Mouse (Mus musculus) spleen, adult 12 weeks (tissue): ENCODE measurements around the gene Pold3.
"Not testable (repeated sequence)": the region's sequence is repeated elsewhere in the genome, so short reads cannot be mapped to it uniquely, and the experiment has no call there.

Source experiments
- DNase-seq: peaks from one replicate; pipeline ENCODE4 v3.0.0; 2022; ENCODE audit warnings: low spot score

The Pold3 gene

DNA sequence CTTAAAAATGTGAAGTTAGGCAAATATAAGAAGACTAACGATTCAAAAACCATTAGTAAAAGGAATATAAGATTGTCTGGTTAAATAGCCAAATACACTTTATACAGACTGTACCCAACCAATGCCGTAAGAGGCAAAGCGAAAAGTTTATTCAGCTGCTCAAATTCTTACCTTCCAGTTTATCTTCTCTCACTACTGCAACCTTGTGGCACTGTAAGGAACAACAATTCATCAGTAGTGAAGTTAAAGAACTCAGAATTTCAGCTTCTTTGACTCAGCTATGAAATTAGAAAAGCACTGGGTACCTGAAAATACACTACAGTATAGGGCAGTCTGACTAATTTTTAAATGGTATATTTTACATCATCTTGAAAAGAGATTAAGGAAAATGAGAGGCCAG lies 13.0 kb downstream of the Pold3 start:
- no peak for DNase-seq

DNA sequence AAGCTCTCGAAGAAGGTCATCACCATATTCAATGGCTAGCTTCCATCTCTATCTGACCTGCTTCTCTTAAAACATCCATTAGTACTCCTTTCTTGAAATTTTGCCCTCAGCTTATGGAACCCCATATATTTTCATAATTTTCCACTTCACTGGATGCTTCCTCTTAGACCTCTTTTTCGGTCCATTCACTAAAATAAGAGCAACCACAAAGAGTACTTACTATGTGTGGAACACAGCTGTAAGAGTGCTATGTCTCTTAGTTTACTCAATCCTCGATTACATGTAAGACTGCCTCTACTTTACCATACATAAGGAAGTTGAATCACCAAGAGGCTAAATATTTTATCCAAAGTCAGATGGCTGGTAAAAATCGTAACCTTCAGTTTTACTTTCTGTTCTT lies 16.7 kb downstream of the Pold3 start:
- no peak for DNase-seq

DNA sequence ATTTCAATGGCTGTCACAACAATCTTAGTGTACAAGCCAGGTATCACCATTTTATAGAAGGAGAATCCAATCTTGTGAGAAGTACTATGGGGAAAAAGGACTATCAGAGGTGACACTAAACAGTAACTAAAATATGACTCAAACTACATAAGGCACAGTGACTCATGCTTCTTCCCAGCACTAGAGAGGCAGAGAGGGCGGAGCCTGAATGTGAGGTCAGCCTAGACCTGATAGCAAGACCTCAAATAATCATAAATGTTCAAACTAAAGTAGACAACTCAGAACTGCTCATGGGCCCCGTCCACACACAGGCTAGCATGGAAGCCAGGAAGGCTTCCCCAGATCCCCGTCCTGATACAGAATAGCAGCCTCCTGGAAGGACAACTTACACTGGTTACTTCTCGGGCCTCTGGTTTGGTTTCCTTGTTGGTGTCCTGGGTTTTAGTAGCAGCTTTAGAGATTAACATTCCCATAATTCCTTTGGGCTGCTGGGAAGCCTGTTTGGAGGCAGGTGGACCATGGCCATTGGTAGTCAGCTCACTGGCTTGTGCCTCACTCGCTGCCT lies 21.3 kb downstream of the Pold3 start:
- DNase-seq, result no peak

DNA sequence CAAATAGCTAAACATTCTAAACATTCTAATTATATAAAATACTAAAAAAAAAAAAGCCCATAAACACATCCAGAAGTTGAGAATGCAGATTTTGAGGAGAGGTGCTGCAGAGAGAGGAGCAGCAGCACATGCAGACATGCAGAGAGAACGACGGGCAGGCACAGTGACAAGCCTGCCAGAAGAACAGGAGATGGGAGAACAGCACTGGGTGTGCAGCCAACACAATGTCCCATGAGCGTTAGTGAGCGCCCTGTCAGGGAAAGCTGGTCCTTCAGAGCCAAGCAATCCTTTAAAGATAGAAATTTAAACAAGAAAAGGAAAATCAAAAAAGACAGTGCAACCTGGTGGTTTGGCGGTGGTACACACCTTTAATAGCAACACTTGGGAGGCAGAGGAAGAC lies 34.5 kb downstream of the Pold3 start:
- DNase-seq, result no peak

DNA sequence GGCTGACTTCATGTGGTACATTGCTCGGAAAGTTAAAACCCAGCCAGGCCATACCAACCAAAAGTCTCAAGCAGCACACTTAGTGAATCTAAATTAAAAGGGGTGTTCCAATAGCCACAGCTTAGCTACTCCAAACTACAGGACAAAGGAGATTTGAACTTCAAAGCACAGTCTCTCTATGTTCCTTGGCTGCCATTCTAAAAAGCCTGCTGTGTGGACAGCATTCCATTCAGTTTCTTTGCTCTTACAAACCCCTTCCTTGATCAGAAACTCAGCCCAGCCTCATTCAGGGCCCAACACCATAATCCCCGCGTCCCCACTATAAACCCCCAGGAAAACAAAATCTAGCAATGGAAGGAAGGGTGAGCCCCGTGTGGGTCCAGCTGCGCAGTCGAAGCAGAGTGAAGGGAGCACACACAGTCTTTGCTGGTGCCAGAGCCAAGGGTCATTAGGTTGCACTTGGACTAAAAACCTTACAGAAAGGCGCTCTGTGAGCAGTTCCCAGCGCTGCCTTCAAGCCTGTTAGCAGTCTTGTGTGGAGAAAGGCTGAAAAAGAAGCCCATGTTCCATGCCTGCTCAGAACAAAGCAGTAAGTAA lies 35.1 kb downstream of the Pold3 start:
- no peak for DNase-seq

DNA sequence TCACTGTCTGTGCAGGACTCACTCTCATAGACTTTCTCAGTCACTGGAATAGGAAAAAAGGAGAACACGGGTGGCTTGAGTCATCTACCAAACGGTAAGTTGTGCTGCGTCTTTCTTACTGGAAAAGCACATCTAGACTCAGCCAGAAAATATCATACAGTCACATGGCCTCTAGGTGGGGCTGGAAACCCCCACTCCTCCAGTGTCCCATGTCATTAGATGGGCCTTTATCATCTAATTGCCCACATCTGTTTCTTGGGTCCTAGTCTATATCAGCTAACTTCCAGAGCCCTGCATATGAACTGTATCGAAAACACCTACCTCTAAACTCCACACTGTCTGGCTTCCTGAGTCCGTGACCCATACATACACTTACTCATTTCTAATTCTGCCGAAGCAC lies 37.6 kb downstream of the Pold3 start:
- no peak for DNase-seq

DNA sequence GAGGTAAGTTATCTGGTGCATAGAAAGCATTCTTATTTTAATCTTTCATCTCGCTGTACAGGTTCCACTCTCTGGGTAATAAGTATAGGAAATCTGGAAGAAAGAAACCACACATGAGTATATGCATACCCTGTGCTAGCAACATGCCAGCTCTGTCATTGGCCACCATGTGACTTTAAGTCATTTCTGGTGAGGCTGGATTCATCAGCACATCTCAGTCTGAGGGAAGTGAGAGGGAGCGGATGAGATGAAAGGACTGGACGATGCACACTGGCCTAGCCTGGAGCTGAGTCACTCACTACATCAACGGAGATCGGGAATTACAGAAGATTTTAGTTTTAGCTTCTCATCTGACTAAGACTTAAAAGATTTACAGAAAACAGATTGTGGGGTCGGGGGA lies 38.5 kb downstream of the Pold3 start:
- DNase-seq, result no peak

DNA sequence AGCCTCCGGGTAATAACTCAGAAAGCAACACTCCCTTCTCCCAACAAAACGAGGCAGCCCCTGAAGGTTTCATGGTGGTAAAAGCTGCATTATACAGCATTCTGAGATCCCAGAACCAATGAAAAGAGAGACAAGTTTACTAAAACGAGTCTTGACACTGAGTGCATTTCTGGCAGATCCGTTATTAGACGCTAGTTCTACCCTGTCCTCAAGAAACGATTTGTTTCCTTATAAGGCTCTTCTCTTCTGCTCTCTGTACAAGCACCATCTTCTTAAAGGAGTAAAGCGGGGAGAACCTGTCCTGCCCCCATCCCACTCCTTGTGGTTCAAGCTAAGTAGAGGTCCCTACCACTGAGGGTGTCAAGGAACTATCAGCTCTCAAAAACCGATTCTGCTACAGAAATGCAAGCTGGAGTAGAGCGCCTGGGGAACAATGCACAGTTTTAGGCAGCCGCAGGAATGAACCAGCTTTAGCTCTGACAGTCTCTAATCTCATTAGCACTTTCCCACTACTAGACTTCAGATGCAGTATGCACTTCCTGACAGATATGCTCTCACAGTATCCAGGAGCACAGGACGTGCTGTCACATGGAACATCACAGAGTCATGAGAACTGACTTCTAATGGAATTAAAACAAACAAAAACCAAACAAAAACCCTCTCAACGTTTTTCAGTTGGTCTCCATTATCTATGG lies 41.1 kb downstream of the Pold3 start:
- no peak for DNase-seq

DNA sequence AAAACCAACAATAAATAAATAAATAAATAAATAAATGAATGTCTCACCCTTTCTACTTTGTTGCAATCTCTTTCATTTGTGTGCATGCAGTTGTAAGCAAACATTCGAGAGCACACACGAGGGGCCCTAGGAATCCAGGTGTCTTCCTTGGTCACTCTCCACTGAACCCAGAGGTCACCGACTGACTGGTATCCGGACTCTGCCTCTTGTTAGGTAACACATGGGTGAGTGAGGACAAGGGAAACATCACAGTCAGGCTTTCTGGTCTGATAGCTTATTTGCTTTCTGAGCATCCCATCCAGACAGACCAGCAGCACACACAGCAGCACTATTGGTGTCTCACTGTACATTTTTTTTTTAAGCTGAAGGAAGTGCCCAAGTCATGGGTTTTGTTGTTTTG lies 44.3 kb downstream of the Pold3 start:
- no peak for DNase-seq

DNA sequence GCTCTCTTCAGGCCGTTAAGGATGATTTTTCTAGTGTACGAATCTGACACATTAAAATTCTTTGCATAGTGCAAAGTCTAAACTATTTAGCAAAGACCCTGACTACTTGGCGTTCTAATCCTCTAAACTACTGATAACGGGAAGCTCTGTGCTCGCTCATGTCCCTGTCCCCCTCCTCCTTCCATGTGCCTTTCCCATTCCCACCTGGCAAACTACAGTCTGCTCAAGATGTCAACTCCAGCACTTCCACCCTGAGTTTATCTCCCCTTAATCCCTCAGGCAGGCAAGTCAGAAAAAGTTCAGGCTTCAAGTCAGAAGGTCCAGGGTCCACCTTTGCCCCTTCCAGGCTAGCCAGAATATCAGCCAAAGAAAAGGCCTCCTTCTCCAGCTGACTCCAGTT lies 45.1 kb downstream of the Pold3 start:
- DNase-seq, result no peak

DNA sequence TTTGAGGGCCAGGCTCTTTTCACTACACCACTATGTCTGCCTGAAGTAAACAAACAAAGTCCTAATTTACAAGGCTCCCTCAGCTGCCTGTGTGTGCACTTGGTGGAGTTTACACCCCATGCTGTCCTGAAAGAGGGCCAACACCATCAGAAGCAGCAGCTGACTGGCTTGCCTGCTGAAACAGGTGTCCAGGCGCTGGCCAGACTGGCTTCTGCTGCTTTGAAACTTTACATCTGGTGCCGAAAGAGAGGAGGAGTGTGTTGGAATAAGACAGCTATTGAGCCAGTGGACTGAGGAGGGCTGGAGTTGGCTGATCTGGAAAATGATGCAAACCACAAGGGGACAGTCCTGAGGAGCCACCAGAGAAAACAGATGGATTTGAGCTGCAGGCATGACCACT lies 47.4 kb downstream of the Pold3 start:
- no peak for DNase-seq

DNA sequence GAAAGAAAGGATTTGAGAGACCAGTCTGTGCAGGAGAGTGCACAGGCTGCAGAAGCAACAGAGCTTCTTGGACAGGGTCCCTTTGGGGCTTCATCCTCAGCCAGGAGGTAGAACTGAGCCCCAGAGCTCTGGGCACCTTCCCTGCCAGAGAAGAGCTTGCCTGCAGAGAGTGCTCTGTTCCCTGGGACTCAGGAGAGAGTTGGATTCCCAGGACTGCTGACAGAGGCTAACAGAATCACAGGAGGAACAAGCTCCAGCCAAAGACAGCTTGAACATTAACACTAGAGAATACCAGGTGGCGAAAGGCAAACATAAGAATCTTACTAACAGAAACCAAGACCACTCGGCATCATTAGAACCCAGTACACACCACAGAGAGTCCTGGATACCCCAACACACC lies 68.4 kb downstream of the Pold3 start:
- DNase-seq, result not testable (repeated sequence)

DNA sequence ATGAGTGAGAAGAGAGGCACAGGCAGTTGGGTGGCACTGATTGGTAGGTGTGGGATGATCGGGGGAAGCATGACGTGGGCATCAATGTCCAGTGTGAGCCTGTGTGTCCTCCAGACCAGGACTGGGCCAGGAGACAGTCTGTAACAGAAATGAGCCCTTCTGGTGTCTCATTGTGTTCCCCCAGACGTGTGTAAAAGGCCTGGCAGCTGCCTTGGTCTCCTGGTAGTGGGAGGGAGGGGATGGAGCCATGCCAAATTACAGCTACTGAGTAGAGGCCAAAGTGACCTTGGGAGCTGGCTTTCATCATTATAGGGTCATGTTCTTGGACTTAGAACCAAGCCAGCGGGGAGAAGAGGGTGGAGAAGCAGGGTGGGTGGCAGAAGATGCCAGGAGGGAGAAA lies 69.5 kb downstream of the Pold3 start:
- DNase-seq, result no peak

DNA sequence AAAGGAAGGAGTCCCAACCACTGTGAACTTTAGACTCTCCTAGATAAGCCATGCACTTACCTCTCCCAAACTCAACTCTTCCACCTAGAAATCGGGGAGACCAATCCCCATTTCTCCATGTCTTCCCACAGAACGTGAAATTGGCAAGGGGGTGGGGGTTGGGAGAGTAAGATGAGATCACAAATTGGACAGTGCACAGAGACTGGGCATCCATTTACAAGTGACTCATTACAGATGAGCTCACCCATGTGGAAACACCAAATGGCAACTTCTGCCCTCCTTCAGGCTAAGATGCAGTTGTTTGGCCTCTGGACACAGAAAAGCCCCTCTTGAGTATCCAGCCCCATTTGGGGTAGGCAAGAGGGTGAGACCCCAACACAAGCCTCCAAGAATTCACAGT lies 74.9 kb downstream of the Pold3 start:
- no peak for DNase-seq

DNA sequence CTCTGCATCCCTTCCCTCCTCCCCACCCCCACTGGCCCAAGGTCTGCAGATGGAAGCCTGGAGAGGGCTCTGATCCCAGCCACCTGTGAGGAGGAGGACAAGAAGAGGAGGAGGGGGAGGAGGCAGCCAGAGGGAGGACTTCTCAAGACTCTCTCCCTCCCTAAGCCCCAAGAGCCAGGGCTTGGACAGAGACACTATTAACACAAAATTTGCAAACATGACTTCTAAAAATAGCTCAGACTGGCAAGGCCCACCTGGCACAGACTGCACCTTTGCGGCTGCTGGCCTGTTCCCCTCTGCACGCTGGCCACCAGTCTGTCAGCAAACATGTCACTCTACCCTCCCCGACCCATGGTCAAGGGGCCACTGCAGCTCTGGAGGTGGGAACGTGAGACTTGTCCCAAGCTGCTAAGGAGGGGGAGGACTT lies 77.7 kb downstream of the Pold3 start:
- no peak for DNase-seq

DNA sequence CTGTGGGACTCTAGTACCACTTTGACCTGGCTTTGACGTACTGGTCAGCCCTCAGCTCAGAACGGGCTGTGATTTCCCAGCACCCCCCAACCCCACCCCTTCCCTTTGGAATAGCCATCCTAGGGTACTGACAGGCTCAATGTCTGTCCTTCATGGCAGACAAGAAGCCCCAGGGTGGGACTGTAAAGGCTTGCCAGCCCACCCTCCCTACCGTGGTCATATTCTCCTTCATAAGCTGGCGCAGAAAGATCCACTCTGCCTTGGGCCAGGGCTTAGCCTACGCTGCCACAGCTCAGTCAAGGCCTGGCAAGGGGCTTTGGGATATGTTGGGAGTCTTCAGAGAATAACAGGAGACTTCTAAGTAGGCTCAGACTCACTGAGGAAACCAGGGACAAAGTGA lies 78.3 kb downstream of the Pold3 start:
- DNase-seq, result no peak

DNA sequence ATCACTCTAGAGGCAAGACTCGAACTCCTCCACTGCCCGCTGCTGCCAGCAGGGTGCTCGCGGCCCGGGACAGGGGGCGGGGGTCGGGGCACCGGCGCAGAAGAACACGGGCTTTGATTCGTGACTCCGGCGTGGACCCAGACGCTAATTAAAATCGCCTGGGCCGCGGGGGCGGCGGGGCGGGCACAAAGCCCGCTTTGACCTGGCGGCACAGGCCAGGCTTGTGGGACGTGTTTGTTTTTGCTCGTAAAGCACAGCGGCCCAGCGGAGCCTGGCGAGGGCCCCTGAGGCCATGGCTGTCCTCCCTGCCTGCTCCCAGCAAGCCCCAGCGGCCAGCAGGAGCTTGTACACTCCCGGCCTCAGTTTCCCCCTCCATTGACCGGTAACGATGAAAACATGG lies 79.2 kb downstream of the Pold3 start:
- no peak for DNase-seq

DNA sequence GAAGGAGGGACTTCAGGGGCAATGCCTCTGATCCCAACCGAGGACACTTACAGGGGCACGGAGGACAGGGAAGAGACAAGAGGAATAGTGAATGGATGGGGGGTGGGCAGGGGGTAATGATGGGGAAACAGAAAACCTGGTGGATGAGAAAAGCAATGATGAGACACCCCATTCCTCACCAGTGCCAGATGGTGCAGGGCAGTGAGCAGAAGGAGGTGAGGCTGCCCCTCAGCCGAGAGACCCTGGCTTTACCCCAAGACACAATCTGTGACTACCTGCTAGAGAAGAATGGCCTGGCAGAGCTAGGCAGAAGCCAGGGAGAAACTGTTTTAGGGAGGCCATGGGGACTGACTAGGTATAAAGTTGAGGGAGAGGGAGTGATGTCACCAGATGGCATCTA lies 84.9 kb downstream of the Pold3 start:
- DNase-seq, result no peak

DNA sequence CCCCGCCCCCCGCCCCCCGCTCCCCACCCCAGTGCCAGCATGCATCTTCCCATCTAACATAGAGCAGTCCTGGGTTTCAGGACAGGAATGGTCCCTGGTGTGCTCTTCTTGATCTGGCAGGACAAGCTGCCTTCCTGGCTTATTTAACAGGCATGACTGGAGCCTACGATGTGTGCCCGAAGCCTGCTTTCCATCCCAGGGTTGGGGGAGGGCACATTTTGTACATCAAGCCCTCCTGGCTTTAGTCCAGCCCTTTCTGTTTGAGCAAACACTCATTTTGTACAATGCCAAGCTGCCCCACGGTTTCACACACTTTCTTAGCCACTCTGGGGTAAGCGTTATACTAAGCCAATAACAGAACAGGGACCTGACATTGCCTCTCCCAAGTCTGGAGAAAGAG lies 85.3 kb downstream of the Pold3 start:
- DNase-seq, result no peak

DNA sequence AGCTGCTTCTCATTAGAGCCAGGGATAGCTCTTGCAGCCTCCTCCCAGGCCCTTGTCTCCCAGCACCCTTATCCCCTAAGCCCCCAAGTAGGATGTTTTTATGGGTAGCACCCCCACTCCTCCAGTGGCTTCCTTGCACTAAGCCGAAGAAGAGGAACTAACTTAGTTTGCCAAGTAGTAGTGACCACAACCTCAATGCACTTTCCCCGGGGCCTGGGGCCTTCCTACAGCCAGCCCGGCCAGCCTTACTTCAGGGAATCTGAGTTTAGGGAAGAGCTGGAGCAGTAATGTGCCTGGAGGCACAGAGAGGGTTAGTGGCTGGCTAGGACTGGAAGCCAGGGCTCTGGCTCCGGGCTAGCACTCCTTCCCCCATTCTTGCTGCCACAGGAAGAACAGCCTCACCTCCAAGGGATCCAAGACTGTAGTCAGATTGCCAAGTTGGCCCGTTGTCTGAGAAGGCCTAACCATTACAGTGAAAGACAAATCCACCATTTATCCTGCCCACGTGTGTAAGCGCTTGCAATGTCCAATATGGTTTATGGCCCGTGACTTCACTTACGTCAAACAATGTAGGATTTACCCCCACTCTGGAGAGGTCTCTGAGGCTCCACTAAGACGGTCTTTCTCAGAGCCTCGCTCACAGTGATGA lies 86.4 kb downstream of the Pold3 start:
- DNase-seq, result no peak

DNA sequence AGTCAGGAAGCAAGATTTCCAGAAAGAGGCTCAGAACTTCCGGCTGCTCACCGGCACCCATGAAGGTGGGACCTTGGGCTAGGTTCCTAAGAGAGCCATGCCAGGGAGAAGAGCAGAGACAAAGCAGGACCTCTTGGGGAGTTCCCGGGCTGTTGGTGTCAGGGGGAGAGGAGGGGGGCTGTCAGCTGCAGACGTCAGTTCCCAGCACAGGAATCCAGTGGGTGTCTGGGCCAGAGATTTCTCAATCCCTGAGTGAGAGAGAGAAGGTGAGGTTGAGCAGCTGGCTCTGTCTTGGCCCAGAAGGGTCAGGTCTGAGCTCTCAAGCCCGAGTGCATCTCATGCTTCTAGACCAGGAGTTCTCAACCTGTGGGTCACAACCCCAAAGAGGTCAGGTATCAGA lies 87.7 kb downstream of the Pold3 start:
- no peak for DNase-seq
